Mouse (Mus musculus) CH12.LX (cell line): ENCODE results near the gene Klk8. TPM values are rescaled to one million over a fixed set of nuclear protein-coding genes. Genes with fewer than 3 reads are reported as not detected.

Source experiments
- DNase-seq: peaks from one replicate; pipeline ENCODE4 v3.0.0-alpha.2; 2013; ENCODE audit errors: extremely low read depth
- H3K27ac ChIP-seq: 2 replicates; pipeline ENCODE4 v1.5.1; 2012; ENCODE audit warnings: low read depth, mild to moderate bottlenecking, control low read depth, moderate library complexity; ENCODE audit not compliant: insufficient read depth
- H3K27me3 ChIP-seq: replicated peaks from 2 replicates; pipeline ENCODE3; 2012; ENCODE audit warnings: inconsistent platforms
- H3K36me3 ChIP-seq, 2 experiments: replicated peaks in 1 of 2; 2 replicates each; pipeline versions ENCODE3 to v1.6.1; 2012; ENCODE audit warnings: inconsistent platforms in 1 of 2, low read length in 1 of 2, mild to moderate bottlenecking in 1 of 2, mixed read lengths in 1 of 2, moderate library complexity in 1 of 2; ENCODE audit not compliant: control insufficient read depth in 1 of 2, insufficient read depth in 1 of 2
- H3K4me1 ChIP-seq, 2 experiments: 2 replicates each; pipeline ENCODE4 v1.6.1; 2012; ENCODE audit warnings: inconsistent platforms in 1 of 2, moderate library complexity in 1 of 2; ENCODE audit not compliant: insufficient read depth in 2 of 2, control insufficient read depth in 1 of 2
- H3K4me2 ChIP-seq: 2 replicates; pipeline ENCODE4 v1.6.1; 2012; ENCODE audit warnings: low read depth, mild to moderate bottlenecking, control low read depth; ENCODE audit not compliant: poor library complexity, insufficient read depth, severe bottlenecking
- H3K4me3 ChIP-seq, 3 experiments: fragments of 150-350 bp in 1 of 3; sonication (generic) in 1 of 3; replicated peaks in 1 of 3; 2 replicates each; pipeline versions ENCODE3 to v1.5.1; 2011 to 2012; ENCODE audit warnings: low read depth in 2 of 3, low read length in 2 of 3, mild to moderate bottlenecking in 2 of 3, moderate library complexity in 2 of 3, control low read depth in 1 of 3, improper control_type of control experiment in 1 of 3, inconsistent platforms in 1 of 3, mixed read lengths in 1 of 3; ENCODE audit not compliant: poor library complexity in 1 of 3
- H3K79me2 ChIP-seq: replicated peaks from 2 replicates; pipeline ENCODE4 v1.6.1; 2012; ENCODE audit warnings: mild to moderate bottlenecking, moderate library complexity; ENCODE audit not compliant: control insufficient read depth, poor library complexity, insufficient read depth, severe bottlenecking; ENCODE audit errors: extremely low read depth
- H3K9ac ChIP-seq: 2 replicates; pipeline ENCODE4 v1.6.1; 2012; ENCODE audit warnings: low read depth, mild to moderate bottlenecking, control low read depth, moderate library complexity; ENCODE audit not compliant: insufficient read depth
- H3K9me3 ChIP-seq: replicated peaks from 2 replicates; pipeline ENCODE3; 2012; ENCODE audit warnings: low read length, inconsistent platforms, mixed read lengths
- CTCF ChIP-seq, 2 experiments: IDR thresholded peaks in 1 of 2; conservative IDR thresholded peaks in 1 of 2; 2 replicates each; pipeline ENCODE4 v1.5.1; 2011 to 2012; ENCODE audit warnings: low read depth in 2 of 2, low read length in 2 of 2, improper control_type of control experiment in 1 of 2, inconsistent platforms in 1 of 2, mild to moderate bottlenecking in 1 of 2, moderate library complexity in 1 of 2
- E2F4 ChIP-seq: IDR thresholded peaks from 2 replicates; pipeline ENCODE4 v1.6.1; 2011; ENCODE audit warnings: low read depth, low read length, improper control_type of control experiment; ENCODE audit not compliant: insufficient replicate concordance
- ETS1 ChIP-seq: conservative IDR thresholded peaks from 2 replicates; pipeline ENCODE4 v1.6.1; 2012; ENCODE audit warnings: low read depth, mild to moderate bottlenecking, inconsistent platforms, low read length, improper control_type of control experiment, moderate library complexity
- GABPA ChIP-seq: IDR thresholded peaks from 2 replicates; pipeline ENCODE4 v1.6.1; 2012; ENCODE audit warnings: low read depth, low read length, improper control_type of control experiment, inconsistent platforms; ENCODE audit not compliant: insufficient replicate concordance
- IRF4 ChIP-seq: IDR thresholded peaks from 2 replicates; pipeline ENCODE4 v1.6.1; 2014; ENCODE audit warnings: low read depth, mild to moderate bottlenecking, inconsistent platforms, low read length, improper control_type of control experiment
- JUND ChIP-seq: conservative IDR thresholded peaks from 2 replicates; pipeline ENCODE4 v1.6.1; 2011; ENCODE audit warnings: low read depth, low read length, improper control_type of control experiment
- KAT2A ChIP-seq: IDR thresholded peaks from 2 replicates; pipeline ENCODE4 v1.6.1; 2012; ENCODE audit warnings: low read length, improper control_type of control experiment, inconsistent platforms; ENCODE audit not compliant: insufficient replicate concordance
- MAX ChIP-seq: IDR thresholded peaks from 2 replicates; pipeline ENCODE4 v1.6.1; 2011; ENCODE audit warnings: low read length, improper control_type of control experiment
- POLR2AphosphoS2 ChIP-seq: IDR thresholded peaks from 2 replicates; pipeline ENCODE4 v1.6.1; 2011; ENCODE audit warnings: low read depth, low read length, improper control_type of control experiment
- RAD21 ChIP-seq: IDR thresholded peaks from 2 replicates; pipeline ENCODE4 v1.6.1; 2011; ENCODE audit warnings: low read depth, mild to moderate bottlenecking, low read length, improper control_type of control experiment, moderate library complexity
- SIN3A ChIP-seq: IDR thresholded peaks from 2 replicates; pipeline ENCODE4 v1.6.1; 2012; ENCODE audit warnings: low read length, improper control_type of control experiment, inconsistent platforms
- SMC3 ChIP-seq: IDR thresholded peaks from 2 replicates; pipeline ENCODE4 v1.6.1; 2011; ENCODE audit warnings: low read depth, low read length, improper control_type of control experiment
- TBP ChIP-seq: conservative IDR thresholded peaks from 2 replicates; pipeline ENCODE4 v1.6.1; 2011; ENCODE audit warnings: low read depth, low read length, improper control_type of control experiment
- ZC3H11A ChIP-seq: IDR thresholded peaks from 2 replicates; pipeline ENCODE4 v1.6.1; 2012; ENCODE audit warnings: low read depth, mild to moderate bottlenecking, inconsistent platforms, low read length, improper control_type of control experiment
- dilution Hi-C: fragments of 300-500 bp; cut with MboI; formaldehyde crosslinking; loops from 2 replicates; pipeline ENCODE4 v1.14.3; 2020; ENCODE audit warnings: low sequenced_read_pairs; ENCODE audit not compliant: extremely low pct_unique_long_range_greater_than_20kb, extremely low pct_ligation_motif_present
- in situ Hi-C: fragments of 300-500 bp; cut with MboI; formaldehyde crosslinking; loops from 3 replicates; pipeline ENCODE4 v1.14.3; 2019; ENCODE audit warnings: low sequenced_read_pairs, low pct_ligation_motif_present, low pct_unique_long_range_greater_than_20kb, mixed read lengths
- polyA plus RNA-seq: library from polyadenylated mRNA; unstranded; fragments of >175 nt; gene quantifications from 2 replicates; pipeline ENCODE4 v1.2.1, GENCODE M21; 2012; ENCODE audit warnings: low read depth; ENCODE audit not compliant: insufficient read length
- total RNA-seq, 2 experiments: library from RNA; depleted of rRNA; stranded (reverse); fragments of 300-350 nt in 1 of 2; fragments of >200 nt in 1 of 2; gene quantifications; 2 replicates each; pipeline ENCODE4 v1.2.3; 2012 to 2014

Klk8 gene
- total and polyA plus RNA-seq, 3 experiments: 5.3 to 51.2 (median 5.5) TPM

GRCm38 (mm10) chr7:43785286-43785685, 12.1 kb upstream of the Klk8 start:
- in situ Hi-C loops: loop anchor here (25.0 kb wide), 1 partner anchor 298 kb away; the partner anchor contains the start of gene Iglon5
- no peak for DNase-seq
- no peaks in the 10 kb centered on the region for H3K9me3 ChIP-seq
- TF ChIP-seq SIN3A (no peak), RAD21 (peak; percentile 12), ZC3H11A (no peak), CTCF (conservative IDR thresholded peaks at IDR 0.05 in 1 of 2, IDR thresholded peaks at IDR 0.05 in 1 of 2; ENCODE audit: low read depth in 2 of 2, low read length in 2 of 2) (peak in 1 of 2 experiments; percentile 44; a peak in 2 of 4 replicates), IRF4 (no peak), JUND (no peak), POLR2AphosphoS2 (no peak), SMC3 (peak; percentile 10)
- no peak overlapping the region for H3K4me3 ChIP-seq
- dilution Hi-C loops: no loop called here
- H3K79me2 ChIP-seq: no peaks in the 10 kb centered on the region
- no peak overlapping the region for H3K27ac ChIP-seq
- no peaks in the 10 kb centered on the region for H3K36me3 ChIP-seq
- peaks cover 78% of the 10 kb centered on the region for H3K27me3 ChIP-seq
- peaks cover 5 to 7% of the 10 kb centered on the region in 2 experiments; a peak in 1 of 4 replicates for H3K4me1 ChIP-seq
- H3K9ac ChIP-seq: no peak overlapping the region
- no peak overlapping the region for H3K4me2 ChIP-seq

DNA sequence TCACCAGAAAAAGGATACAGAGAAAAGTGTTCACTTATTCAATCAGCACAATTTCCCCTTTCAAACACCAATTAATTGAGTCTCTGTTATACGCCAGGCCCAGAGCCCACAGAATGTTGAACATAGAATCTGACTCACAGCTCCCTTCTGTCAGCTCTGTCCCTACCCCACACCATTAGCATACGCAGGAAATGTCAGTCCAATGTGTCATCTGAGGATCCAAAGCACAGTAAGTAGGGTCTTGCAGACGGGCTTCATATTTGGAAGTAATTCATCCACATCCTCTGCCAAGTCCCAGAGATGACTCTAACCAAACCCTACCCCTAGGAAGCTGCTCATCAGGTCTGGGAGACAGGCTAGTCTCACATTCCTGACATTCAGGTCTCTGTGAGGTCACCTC, 9.3 kb upstream of the Klk8 start:
- Histone ChIP-seq H3K4me1 (no peaks in the 10 kb centered on the region; a peak in 1 of 4 replicates), H3K27me3 (peaks cover 75% of the 10 kb centered on the region), H3K9me3 (no peaks in the 10 kb centered on the region), H3K4me3 (no peak overlapping the region), H3K79me2 (no peaks in the 10 kb centered on the region)
- TF ChIP-seq TBP: no peak
- TF ChIP-seq IRF4: no peak
- TF ChIP-seq SIN3A: no peak
- no peak for TF ChIP-seq MAX
- TF ChIP-seq E2F4: no peak
- no peak for TF ChIP-seq ETS1
- TF ChIP-seq, all 38 proteins: peak for 0
- no peak overlapping the region for H3K27ac ChIP-seq
- no peaks in the 10 kb centered on the region for H3K36me3 ChIP-seq
- dilution Hi-C loops: no loop called here
- in situ Hi-C loops: loop anchor here (25.0 kb wide), 1 partner anchor 301 kb away; the partner anchor contains the start of gene Iglon5
- H3K9ac ChIP-seq: no peak overlapping the region
- no peak overlapping the region for H3K4me2 ChIP-seq
- no peak for DNase-seq

GRCm38 (mm10) chr7:43789295-43789694, 8.1 kb upstream of the Klk8 start:
- H3K27ac ChIP-seq: no peak overlapping the region
- in situ Hi-C loops (loop anchor here (25.0 kb wide), 1 partner anchor 302 kb away; the partner anchor contains the start of gene Iglon5), dilution Hi-C loops (no loop called here)
- DNase-seq: no peak
- H3K9ac ChIP-seq: no peak overlapping the region
- H3K4me1 ChIP-seq: no peaks in the 10 kb centered on the region; a peak in 1 of 4 replicates
- no peaks in the 10 kb centered on the region for H3K9me3 ChIP-seq
- no peak overlapping the region for H3K4me3 ChIP-seq
- peaks cover 74% of the 10 kb centered on the region for H3K27me3 ChIP-seq
- TF ChIP-seq KAT2A: no peak
- TF ChIP-seq CTCF (conservative IDR thresholded peaks at IDR 0.05 in 1 of 2, IDR thresholded peaks at IDR 0.05 in 1 of 2; ENCODE audit: low read depth in 2 of 2, low read length in 2 of 2): peak in 1 of 2 experiments; percentile 54; a peak in 2 of 4 replicates
- TF ChIP-seq SMC3: peak; percentile 29; the same call in 1 of the 2 replicates
- TF ChIP-seq SIN3A: no peak
- peak; percentile 29 for TF ChIP-seq RAD21
- TF ChIP-seq GABPA: no peak
- H3K79me2 ChIP-seq: no peaks in the 10 kb centered on the region
- no peaks in the 10 kb centered on the region for H3K36me3 ChIP-seq
- H3K4me2 ChIP-seq: no peak overlapping the region
